Mouse (Mus musculus) frontal cortex, postnatal 25 days (tissue): ENCODE results near the gene Ece1.
"Not testable (repeated sequence)": the region's sequence is repeated elsewhere in the genome, so short reads cannot be mapped to it uniquely, and the experiment has no call there.

Source experiments
- DNase-seq, 2 experiments: peaks; one replicate each; pipeline ENCODE4 v3.0.0; 2022; ENCODE audit warnings: low spot score in 2 of 2

Gene Ece1

GRCm38 (mm10) chr4:137941131-137941844, 79.3 kb downstream of the Ece1 start:
- DNase-seq, result no peak

GRCm38 (mm10) chr4:137941871-137942781, 80.1 kb downstream of the Ece1 start:
- peak in 1 of 2 experiments; percentile 40 for DNase-seq

- no peak for DNase-seq
These were observed 80.9 kb downstream of the Ece1 start for GRCm38 (mm10) chr4:137942782-137943486.

GRCm38 (mm10) chr4:137943540-137943939, 81.5 kb downstream of the Ece1 start:
- DNase-seq, result no peak

- no peak for DNase-seq
These were observed 83.3 kb downstream of the Ece1 start for GRCm38 (mm10) chr4:137945376-137945775.

- no peak for DNase-seq
These were observed 84.4 kb downstream of the Ece1 start for GRCm38 (mm10) chr4:137946419-137946818.

GRCm38 (mm10) chr4:137952840-137953239, 90.8 kb downstream of the Ece1 start:
- peak in 1 of 2 experiments; percentile 77 for DNase-seq

- no peak for DNase-seq
These were observed 92.1 kb downstream of the Ece1 start for GRCm38 (mm10) chr4:137954184-137954583.

- no peak for DNase-seq
These were observed 92.9 kb downstream of the Ece1 start for GRCm38 (mm10) chr4:137954926-137955396.

- no peak for DNase-seq
These were observed 94.2 kb downstream of the Ece1 start for GRCm38 (mm10) chr4:137956260-137956659.

GRCm38 (mm10) chr4:137959889-137960665, 98.0 kb downstream of the Ece1 start:
- peak in 1 of 2 experiments; percentile 52 for DNase-seq

GRCm38 (mm10) chr4:137960757-137961156, 98.7 kb downstream of the Ece1 start:
- no peak for DNase-seq

GRCm38 (mm10) chr4:137962643-137963350, 100.8 kb downstream of the Ece1 start:
- no peak for DNase-seq

- DNase-seq, result no peak
These were observed 101.4 kb downstream of the Ece1 start for GRCm38 (mm10) chr4:137963431-137963830.

- DNase-seq, result peak; percentile 76 to 77
These were observed 102.0 kb downstream of the Ece1 start for GRCm38 (mm10) chr4:137963881-137964584.

GRCm38 (mm10) chr4:137964585-137964930, 102.5 kb downstream of the Ece1 start:
- no peak for DNase-seq

GRCm38 (mm10) chr4:137968203-137968602, 106.2 kb downstream of the Ece1 start:
- peak; percentile 60 for DNase-seq

- not testable (repeated sequence) for DNase-seq
These were observed 108.7 kb downstream of the Ece1 start for GRCm38 (mm10) chr4:137970623-137971199.

- not testable (repeated sequence) for DNase-seq
These were observed 112.9 kb downstream of the Ece1 start for GRCm38 (mm10) chr4:137974856-137975432.
